Mouse (Mus musculus) thymus, postnatal 14 days (tissue): Measurements from ENCODE around the gene Mal.
A peak's percentile ranks its signal among the peaks of the same experiment; 100 is the strongest.

Experiments used
- DNase-seq: peaks from one replicate; pipeline ENCODE4 v3.0.0; 2021

Mal gene

DNA sequence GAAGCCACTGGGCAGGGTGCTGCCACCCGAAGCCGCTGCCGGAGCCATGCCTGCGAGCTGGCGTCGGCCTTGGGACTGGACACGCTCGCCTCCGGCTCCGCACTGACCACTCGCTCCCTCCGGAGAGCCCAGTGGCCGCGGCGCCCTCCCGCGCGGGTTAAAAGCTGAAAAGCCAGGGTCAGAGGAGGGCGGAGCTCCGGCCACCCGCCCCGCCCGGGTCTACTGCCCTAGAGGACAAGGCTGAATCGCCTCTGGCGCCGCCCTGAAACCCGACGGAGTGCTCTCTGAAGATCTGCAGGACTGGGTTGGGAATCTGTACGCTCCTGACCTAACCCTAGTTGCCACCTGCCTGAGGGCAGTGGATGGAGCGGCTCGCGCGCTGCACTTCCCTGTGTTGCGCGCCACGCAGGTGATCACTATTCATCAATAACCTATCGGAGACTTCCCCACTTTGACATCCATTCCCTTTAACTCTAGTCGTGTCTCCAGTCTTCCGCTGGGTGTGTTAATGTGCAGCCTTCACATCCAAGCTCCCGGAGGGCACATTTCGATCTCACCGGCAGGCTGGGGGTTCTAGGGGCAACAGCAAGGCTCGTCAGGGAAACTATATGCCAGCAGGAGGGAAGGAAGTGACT is at the start of gene Mal:
Gene Mal, minus strand, starts transcription at position 610 of the 635 bp plus-strand sequence.
- DNase-seq, result no peak

DNA sequence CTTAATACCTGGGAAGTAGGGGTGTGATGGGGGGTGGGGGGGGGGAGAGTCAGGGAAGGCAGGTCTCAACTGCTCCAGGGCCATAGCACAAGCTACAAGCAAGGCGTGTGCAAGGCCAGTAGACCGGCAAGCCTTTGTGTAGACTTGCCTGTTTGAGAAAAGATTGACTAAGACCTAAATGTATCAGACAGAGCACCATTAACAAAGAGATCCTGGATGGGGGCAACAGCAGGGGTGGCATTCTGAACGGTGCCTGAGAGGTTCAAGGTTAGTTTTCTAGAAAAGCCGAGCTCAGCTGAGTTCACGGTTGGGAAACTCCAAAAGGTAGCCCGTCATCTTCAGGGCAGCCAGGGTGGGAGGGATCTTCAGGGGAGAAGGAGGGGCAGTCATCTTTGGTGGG is 48.8 kb upstream of the Mal start:
- no peak for DNase-seq

DNA sequence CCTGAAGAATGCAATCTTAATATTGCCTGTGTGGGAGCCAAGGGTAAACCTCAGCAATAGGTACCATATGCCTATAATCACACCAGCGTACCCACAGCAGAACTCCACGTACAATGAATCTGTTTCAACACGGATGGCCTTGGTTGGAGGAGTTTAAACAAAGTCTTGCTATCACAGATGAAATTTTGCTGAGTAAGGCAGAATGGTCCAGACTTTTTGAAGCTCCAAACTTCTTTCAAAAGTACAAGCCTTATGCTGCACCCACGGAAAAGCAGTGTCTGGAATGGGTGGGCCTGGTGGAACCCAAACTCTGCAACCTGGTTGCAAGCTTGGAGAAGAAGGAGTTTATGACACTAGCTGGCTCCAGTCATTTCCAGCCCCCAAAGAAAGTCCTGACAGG is 32.7 kb upstream of the Mal start:
- no peak for DNase-seq

DNA sequence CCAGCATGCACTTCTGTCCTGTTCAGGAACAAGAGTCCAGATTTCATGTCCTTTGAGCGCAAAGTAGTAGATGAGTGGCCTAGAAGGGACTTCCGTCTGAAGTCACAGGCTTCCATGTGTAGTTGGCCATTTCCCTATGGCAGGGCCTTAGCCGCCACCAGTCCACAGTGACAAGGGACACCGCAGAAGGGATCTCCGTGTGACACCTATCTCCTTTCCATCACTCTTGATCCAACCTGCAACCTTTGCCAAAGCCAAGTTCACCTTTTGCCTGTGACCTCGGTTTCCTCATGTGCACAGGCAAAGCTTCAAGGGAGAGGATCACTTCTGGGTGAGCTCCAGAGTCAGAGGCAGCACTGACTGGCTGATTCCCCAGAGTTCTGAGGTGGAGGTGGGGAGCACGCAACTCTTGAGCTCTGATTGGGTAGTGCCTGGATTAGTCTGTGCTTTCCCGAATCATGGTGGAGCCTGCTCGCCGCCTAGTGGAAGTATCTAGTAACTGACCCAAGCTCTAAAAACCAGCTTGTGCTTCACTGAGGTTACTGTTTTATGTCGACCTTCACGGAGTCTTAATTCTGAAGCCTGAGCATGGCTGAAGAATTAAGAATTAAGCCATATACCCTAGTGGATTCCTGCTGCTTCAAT is 27.3 kb upstream of the Mal start:
- peak; percentile 57 for DNase-seq

DNA sequence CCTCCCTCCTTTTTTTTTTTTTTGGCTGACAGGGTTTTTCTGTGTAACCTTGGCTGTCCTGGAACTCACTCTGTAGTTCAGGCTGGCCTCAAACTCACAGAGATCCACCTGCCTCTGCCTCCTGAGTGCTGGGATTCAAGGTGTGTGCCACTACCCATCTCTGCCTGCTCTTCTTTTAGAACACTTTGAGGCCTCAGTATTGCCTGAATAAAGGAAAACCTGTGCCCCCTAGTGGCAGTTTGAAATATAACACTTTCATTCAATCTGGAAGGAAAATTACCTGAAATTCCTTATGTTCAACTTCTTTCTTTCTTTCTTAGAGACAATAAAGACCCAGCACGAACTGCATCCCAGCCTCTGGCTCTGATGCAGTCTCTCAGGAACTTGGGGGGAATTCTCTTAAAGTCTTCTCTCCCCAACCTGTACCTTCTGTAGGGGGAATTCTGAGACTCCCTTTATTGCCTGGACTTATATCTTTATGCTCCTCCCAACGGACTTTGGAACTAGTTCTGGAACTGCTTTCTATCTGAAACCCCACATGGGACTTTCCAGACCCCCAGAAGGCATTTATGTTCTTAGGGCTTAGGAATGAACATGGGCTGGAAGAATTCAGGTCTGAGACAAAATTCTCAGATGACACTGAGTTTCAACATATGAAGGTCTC is 11.5 kb upstream of the Mal start:
- peak; percentile 43 for DNase-seq

DNA sequence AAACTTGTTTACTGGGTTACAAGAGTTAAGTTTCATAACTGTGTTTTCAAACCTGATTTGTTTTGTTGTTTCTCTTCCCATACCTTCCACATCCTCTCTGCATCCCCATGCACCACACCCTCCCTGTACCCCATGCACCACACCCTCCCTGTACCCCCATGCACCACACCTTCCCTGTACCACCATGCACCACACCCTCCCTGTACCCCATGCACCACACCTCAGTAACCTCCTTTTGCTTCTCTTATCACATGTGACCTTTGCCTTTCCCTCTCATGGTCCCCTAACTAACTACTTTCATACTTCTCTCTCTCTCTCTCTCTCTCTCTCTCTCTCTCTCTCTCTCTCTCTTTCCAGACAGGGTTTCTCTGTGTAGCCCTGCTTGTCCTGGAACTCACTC is 10.5 kb upstream of the Mal start:
- no peak for DNase-seq

DNA sequence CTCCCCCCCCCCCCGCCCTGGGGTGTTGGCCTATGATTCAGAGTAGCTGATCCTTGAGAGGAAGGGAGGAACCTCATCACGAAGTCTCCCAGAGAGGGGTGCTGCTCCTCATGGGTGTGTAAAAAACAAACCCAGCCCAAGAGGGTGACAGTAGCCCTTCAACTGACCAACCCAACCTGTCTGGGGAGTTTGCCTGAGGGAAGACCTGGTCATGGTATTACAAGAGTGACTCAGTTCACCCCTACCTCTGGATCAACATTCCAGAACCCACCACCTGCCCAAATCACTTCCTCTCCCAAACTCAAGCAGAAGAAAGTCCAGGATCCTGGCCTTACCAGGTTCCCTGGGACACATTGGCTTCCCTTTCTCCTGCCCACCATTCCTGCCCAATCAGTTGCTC is 6.2 kb upstream of the Mal start:
- DNase-seq, result no peak

DNA sequence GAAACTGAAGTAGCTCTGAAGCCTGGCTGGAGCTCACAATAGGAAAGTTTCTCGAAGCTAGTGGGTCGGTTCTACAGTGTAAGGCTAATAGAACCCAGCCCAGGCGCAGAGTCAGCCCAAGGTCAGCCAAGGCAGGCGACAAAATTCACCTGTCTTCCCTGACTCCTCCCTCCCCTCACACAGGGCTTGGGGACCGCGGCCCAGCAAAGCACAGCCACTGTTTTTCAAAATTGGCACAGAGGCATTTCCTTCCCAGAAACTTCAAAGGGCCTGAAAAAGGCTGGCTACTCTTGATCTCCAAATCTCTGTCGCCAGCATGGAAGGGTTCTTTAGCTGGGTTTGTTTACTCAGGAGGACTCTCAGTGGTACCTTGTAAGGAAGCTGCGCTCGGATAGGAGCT is 1.1 kb downstream of the Mal start:
- no peak for DNase-seq

DNA sequence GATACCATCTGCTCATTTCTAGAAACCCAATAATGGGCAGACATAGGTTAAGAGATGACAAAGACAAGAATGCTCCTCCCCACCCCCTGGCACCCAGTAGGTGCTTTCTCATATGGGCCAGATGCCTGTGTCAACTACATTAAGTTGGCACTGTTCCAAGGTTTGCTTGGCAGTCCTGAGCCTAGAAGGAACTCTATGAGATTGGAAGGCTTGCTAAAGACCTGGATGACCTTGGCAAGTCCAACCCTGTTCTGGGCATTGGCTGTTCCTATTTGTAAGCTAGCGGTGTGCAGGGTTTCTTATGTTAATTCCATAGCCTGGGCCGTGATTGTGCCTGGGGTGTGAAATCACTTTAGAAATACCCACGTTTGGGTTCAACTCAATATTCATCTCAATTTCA is 1.7 kb downstream of the Mal start:
- no peak for DNase-seq

DNA sequence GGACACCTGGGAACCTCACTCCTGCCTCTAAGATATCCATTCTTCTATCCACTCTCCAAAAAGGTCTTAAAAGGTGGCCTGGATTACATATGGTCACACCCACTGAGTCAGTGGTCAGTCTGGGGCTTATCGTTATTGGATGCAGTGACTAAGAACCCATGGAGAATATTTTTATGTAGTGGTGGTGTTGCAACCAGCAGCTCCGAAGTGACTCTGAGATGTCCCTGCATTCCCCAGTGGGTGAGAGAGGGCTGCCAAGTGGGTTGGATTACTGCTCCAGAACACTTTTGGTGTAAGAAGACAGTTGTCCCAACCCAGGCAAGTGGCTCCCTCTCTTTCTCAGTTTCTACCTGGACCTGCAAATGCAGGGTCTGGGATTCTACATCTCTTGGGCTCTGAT is 3.7 kb downstream of the Mal start:
- no peak for DNase-seq

DNA sequence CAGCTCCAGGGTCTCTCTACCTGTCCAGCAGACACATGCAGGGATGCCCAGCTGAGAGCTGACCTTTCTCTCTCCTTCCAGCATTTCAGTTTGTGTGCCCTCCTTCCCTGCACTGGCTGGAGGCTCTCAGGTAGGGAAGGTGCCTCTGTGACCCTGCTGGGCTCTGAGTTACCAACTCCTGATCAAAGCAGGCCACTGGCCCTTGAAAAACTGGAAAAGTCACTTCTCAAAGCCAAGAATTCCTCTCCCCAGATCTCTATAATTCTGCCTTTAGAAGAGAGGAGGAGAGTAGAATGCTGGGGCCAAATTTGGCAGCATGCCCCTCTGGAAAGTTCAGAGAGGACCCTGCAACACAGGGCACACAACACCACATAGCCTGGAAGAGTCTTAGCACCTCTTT is 4.2 kb downstream of the Mal start:
- DNase-seq, result no peak

DNA sequence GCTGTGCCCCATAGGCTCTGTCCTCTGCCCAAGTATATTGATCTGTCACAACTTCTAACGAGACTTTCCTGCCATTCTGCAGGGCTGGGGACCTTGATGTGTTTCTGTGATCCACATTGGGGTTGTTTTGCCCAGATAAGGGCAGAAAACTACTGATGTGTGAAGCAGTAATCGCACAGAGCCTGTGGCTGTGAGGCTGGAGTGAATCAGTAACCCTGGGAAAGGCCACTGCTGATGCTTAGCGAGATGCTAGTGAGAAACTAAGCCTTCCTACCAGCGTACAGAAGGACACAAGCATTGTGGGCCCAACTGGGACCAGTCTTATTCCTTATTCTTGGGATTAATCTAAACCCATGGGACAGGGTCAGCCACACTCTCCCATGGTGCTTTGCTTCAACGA is 4.9 kb downstream of the Mal start:
- no peak for DNase-seq

DNA sequence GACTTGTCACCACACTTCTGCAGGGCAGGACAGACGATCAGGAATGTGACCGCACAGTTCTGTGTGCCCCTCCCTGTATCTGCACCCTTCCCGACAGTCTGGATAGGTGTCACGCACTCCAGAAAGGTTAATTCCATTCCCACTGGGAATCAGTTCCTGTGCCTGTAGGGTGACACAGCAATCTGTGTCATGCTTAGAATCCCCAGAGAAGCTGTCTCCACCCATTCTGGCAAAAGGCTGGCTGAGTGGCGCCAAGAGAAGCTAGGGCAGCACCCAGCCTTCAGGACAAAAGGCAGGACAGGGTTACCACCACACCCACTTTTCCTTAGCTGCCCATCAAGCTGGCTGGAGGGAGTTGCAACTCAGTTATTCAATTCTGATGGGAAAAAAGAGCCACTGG is 6.6 kb downstream of the Mal start:
- DNase-seq, result no peak

DNA sequence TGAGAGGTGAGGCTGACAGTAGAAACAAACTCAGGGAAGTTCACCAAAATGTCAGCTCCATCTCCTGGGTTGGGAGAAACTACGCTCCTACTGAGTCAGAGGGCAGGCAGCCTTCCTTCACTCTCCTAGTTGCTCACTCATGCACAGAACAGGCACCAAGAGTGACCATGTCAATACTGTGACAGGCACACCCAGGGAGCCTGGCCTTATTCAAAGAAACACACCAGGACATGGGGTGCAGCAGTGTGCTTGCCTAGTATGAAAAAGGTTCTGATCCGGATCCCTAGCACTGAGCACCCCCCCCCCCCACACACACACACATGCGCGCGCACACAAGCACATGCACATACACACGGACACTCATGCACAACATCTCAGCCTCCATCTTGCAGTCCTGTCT is 8.3 kb downstream of the Mal start:
- DNase-seq, result no peak

DNA sequence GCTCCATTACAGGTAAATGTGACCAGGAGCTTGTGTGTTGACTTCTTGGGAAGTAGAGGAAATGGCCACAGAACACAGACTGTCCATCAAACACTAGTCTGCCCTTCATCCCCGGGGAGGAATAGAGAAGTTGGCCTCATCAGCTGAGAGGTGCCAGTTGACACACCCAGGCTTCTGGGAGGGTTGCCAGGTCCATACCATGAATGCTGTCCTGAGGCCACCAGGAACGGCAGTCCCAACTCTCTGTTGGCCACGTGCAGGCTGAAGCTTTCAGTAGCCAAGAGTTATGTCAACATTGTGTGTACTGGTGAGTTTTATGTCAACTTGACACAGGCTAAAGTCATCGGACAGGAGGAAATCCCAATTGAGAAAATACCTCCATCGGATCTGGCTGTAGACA is 9.6 kb downstream of the Mal start:
- DNase-seq, result no peak

DNA sequence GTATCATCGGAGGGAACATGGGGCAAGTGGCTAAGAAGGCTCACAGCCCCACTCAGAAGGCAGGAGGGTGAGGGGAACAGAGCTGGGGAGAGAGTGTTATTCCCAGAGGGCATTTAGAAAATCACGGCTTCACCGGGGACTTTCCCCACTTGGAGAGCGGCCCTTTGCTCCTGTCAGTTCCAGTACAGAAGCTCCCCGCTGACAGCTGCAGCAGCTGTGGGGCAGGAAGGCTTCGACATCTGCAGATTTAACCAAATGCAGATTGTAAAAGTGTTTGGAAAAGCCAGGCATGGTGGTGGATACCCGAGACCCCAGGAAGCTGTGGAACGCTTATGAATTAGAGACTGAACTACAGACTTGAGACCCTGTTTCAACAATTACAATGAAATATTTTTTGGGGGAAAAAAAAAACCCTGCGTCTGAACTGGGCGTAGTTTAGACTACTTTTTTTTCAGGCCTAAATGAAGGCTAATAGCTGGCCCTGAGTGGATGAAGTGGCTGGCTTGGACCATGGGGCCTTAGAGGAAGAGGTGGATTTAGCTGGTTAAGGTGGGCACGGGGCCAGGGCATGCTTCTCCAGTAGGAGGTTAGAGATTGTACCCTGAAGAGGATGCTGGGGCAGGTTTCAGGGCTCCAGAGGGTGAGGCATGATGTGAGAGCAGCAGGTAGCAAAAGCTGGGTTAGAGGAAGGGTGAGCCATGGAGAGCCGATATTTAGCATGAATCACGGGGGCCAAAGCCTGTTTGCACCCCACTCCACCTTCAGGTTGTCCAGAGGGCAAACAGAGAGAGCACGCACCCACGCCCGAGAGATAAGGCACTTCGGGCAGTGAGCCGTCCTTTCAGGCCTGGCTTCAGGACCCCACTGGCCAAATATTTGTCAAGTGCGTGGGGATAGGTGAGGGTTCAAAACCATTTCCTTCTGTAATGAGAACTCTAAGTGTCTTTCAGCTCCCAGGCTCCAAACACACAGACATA is 12.5 kb downstream of the Mal start:
- no peak for DNase-seq

DNA sequence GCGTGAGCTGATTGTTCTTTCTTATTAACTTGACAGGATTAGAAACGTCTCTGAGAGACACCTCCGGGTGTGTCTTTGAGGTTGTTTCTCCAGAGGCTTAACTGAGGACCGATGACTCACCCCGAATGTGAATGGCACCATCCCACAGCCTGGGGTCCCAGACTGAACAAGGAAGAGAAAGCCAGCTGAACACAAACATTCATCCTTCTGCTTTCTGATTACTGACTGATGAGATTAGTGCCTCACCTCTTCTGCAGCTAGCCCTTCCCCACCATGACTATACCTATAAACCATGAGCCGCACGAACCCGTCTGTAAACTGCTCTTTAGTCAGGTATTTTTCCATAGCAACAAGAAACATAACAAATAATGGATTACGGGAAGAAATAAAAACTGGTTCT is 17.5 kb downstream of the Mal start:
- no peak for DNase-seq

DNA sequence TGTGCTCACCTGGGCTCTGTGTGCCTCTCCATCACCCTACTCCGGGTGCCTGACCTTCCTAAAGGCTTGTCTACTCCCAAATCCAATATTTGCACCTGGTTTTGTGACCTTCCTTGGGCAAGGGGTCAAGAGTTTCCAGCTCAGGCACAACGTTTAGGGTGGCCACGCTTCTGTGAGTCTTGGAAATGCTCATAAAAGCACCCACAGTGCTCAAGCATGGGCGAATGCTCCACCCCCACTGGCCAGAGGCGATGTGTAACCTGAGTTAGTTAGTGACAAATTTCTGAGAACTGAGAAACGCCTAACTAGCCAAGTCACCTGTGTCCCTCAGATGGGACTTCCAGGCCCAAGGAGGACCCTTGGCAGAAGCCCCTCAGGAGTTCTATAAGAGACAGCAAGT is 20.9 kb downstream of the Mal start:
- no peak for DNase-seq

DNA sequence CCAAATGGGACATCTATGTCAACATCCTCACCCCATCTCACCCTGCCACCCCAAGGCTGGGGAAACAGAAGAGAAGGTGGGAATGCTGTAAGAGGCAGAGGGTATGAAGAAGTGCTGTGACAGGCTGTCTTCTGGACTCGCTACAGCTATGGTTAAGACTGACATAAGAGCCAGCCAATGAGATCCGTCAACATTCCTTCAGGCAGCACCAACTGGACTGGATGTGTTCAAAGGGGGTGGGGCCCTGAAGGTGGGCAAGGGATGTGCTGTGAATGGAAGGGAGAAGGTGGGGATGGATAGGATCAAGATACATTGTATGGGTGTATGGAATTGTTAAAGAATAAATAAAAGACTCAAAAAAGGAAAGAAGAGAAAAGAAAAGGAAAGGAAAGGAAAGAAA is 23.9 kb downstream of the Mal start:
- DNase-seq, result no peak

DNA sequence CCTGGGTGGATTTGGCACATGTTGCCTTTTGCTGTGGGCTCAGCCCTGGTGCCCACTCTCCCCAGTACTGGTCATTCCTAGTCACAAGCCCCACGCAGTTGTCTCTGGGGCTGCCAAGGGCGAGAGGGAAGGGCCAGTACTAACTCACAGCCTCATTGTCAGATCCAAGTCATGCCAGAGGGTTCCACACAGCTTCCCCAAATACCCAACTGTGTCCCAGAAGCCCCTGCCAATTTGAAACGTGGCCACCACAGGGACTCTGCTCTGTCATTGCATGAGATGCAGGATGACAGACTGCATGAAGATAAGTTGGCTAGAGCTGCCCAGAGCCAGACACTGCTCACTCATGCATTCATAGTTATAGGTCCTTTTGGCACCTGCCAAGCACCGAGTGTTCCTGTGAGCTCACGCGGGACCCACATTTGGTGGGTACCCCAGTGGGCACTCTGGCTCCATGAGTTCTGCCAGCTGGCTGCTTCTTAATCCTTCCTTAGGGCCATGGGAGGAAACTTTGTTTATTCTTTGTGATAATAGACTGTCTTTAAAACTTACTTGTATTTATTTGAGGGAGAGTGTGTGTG is 28.4 kb downstream of the Mal start:
- DNase-seq, result no peak

DNA sequence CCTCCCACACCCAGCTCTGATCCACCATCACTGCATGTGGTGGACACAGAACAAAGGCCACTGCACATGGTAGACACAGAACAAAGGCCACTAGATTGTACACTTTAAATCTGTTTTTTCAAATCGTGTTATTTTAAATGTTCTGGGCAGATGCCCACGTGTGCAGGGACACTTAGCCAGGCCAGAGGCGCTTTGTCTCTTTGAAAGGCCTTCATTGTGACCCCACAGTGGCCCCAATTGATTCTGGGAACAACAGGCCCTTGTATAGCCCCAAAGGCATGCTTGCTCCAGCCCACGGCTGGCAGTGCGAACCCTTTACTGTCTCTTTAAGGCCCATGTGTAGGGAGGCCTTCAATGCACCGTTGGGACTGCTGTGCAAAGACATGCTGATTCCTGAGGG is 29.1 kb downstream of the Mal start:
- no peak for DNase-seq

DNA sequence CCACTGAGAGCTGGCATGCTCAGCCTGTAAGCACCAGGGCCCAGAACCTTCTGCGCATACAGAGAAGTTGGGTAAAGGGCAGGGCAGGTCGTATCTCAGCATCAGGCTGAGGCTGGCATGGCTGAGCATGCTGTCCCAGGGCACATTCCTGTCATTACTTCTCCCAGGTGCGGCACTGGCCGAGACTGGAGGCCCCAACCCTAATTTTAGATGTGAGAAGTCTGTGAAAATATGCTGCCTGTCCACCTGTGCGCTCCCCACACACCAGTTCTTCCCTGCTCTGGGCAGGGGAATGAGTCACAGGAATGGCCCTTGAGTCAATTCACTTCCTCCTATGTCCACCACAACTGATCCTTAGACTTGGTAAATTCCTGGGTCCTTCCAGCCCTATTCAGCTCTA is 30.8 kb downstream of the Mal start:
- DNase-seq, result no peak

DNA sequence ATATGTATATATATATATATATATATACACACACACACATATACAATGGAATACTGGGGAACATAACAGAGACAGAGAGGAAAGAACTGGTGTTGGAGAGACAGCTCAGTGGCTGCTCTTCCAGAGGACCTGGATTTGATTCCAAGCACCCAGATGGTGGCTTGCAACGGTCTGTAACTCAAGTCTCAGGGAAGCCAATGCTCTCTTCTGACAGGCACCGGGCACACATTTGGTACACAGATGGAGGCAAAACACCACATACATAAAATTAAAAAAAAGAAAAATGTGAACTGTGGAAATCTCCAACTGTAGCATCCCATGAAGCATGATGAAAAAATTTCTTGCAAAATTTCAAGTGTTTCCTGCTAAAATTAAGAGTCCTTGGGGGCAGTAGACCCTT is 31.7 kb downstream of the Mal start:
- no peak for DNase-seq
